Mouse (Mus musculus): ENCODE results near the gene Ankrd31.

- TF ChIP-seq POLR2A (IDR thresholded peaks at IDR 0.05; ENCODE audit: borderline replicate concordance, control insufficient read depth, low read depth, low read length) (no peak), CTCF (IDR thresholded peaks at IDR 0.05; ENCODE audit: control insufficient read depth, insufficient read depth, low read length) (no peak)
These were observed 18.0 kb upstream of the Ankrd31 start for GRCm38 (mm10) chr13:96730116-96730515.
